Mouse (Mus musculus) liver, embryonic 14.5 days (tissue): ENCODE measurements at regions not wholly inside any gene's neighbourhood (a gene's known extent, or its start where the extent isn't known, plus 50 kb on each side); places are given as distances from the start of the nearest gene placed in this dataset.

ENCODE experiments used
- ATAC-seq: fragments of 200-750 bp; cut with Nextera tagmentation; 2 replicates; pipeline ENCODE4 v1.8.0; 2017; ENCODE audit warnings: moderate number of reproducible peaks, mild to moderate bottlenecking, moderate library complexity; ENCODE audit not compliant: insufficient read depth
- DNase-seq, 3 experiments: peaks; one replicate each; pipeline ENCODE4 v3.0.0-alpha.2; 2012 to 2013; ENCODE audit warnings: low read depth in 3 of 3, low spot score in 3 of 3
- H3K27ac ChIP-seq: fragments of 300-500 bp; sonication (generic); 2 replicates; pipeline ENCODE4 v1.5.1; 2014; ENCODE audit warnings: moderate library complexity, mild to moderate bottlenecking, control low read depth, inconsistent platforms
- H3K27me3 ChIP-seq: fragments of 300-500 bp; sonication (generic); 2 replicates; pipeline ENCODE4 v1.6.1; 2014; ENCODE audit warnings: mild to moderate bottlenecking, low read length, moderate library complexity; ENCODE audit not compliant: control insufficient read depth, insufficient read depth
- H3K36me3 ChIP-seq: fragments of 300-500 bp; sonication (generic); replicated peaks from 2 replicates; pipeline ENCODE4 v1.6.1; 2014; ENCODE audit warnings: low read depth; ENCODE audit not compliant: control insufficient read depth, insufficient read depth
- H3K4me1 ChIP-seq, 2 experiments: fragments of 200-500 bp in 1 of 2; fragments of 300-500 bp in 1 of 2; sonication (generic) in 1 of 2; replicated peaks; 2 replicates each; pipeline ENCODE4 v1.6.1; 2012 to 2014; ENCODE audit warnings: antibody characterized with exemption in 1 of 2, inconsistent platforms in 1 of 2, low read length in 1 of 2; ENCODE audit not compliant: control insufficient read depth in 2 of 2, insufficient read depth in 2 of 2
- H3K4me2 ChIP-seq: fragments of 300-500 bp; sonication (generic); 2 replicates; pipeline ENCODE4 v1.6.1; 2014; ENCODE audit warnings: low read depth, mild to moderate bottlenecking, control low read depth, moderate library complexity
- H3K4me3 ChIP-seq, 2 experiments: fragments of 200-500 bp in 1 of 2; fragments of 300-500 bp in 1 of 2; sonication (generic) in 1 of 2; 2 replicates each; pipeline ENCODE4 v1.5.1; 2012 to 2014; ENCODE audit warnings: low read depth in 2 of 2, low read length in 2 of 2, mild to moderate bottlenecking in 2 of 2, control low read depth in 1 of 2, inconsistent platforms in 1 of 2, moderate library complexity in 1 of 2; ENCODE audit not compliant: insufficient read depth in 1 of 2
- H3K9ac ChIP-seq: fragments of 300-500 bp; sonication (generic); replicated peaks from 2 replicates; pipeline ENCODE4 v1.6.1; 2014; ENCODE audit warnings: mild to moderate bottlenecking, control low read depth, moderate library complexity
- H3K9me3 ChIP-seq: fragments of 300-500 bp; sonication (generic); 2 replicates; pipeline ENCODE4 v1.6.1; 2016; ENCODE audit warnings: low read length, mixed read lengths; ENCODE audit not compliant: control insufficient read depth
- CTCF ChIP-seq: IDR thresholded peaks from 2 replicates; pipeline ENCODE4 v1.5.1; 2016; ENCODE audit warnings: antibody characterized with exemption, low read depth, control low read depth
- EP300 ChIP-seq: IDR thresholded peaks from 2 replicates; pipeline ENCODE4 v1.6.1; 2016; ENCODE audit warnings: antibody characterized with exemption, low read depth
- WGBS: fragments of 180-500 bp; shearing (Covaris S2); extraction: QIAGEN DNeasy Blood & Tissue Kit; methylation state at CpG from one replicate; pipeline ENCODE4 v1.1.7; 2014; ENCODE audit not compliant: insufficient replicate concordance; 5-methylcytosine and 5-hydroxymethylcytosine counted together

- Histone ChIP-seq H3K36me3 (no peaks in the 10 kb centered on the region), H3K27me3 (no peaks in the 10 kb centered on the region), H3K27ac (no peak overlapping the region), H3K4me2 (no peak overlapping the region), H3K4me1 (peaks cover 6 to 23% of the 10 kb centered on the region in 2 experiments; a peak in 3 of 4 replicates), H3K9me3 (no peaks in the 10 kb centered on the region), H3K9ac (no peak overlapping the region), H3K4me3 (no peak overlapping the region)
- TF ChIP-seq CTCF (no peak), EP300 (no peak)
- DNase-seq (no peak), ATAC-seq (no peak)
- 66% methylated on average over 11 of the region's 11 CpGs for WGBS
Measured at GRCm38 (mm10) chr12:79967491-79968255, 145.1 kb downstream of the Zfp36l1 start.

GRCm38 (mm10) chr12:79966621-79967490 lies 146.0 kb downstream of the Zfp36l1 start:
- H3K4me2 ChIP-seq, result no peak overlapping the region
- ATAC-seq (no peak), DNase-seq (no peak)
- H3K9ac ChIP-seq, result no peak overlapping the region
- peaks cover 6 to 23% of the 10 kb centered on the region in 2 experiments; a peak in 3 of 4 replicates for H3K4me1 ChIP-seq
- H3K36me3 ChIP-seq, result no peaks in the 10 kb centered on the region
- H3K27ac ChIP-seq, result no peak overlapping the region
- no peaks in the 10 kb centered on the region for H3K9me3 ChIP-seq
- 36% methylated on average over 12 of the region's 12 CpGs for WGBS
- TF ChIP-seq EP300, result no peak
- no peak for TF ChIP-seq CTCF
- H3K4me3 ChIP-seq, result no peak overlapping the region
- no peaks in the 10 kb centered on the region for H3K27me3 ChIP-seq

GRCm38 (mm10) chr12:79966289-79966615 lies 146.6 kb downstream of the Zfp36l1 start:
- Histone ChIP-seq H3K27me3 (no peaks in the 10 kb centered on the region), H3K36me3 (no peaks in the 10 kb centered on the region), H3K4me2 (peak overlapping the region; percentile 91), H3K4me1 (peaks cover 6 to 23% of the 10 kb centered on the region in 2 experiments; a peak in 3 of 4 replicates), H3K4me3 (no peak overlapping the region), H3K27ac (no peak overlapping the region), H3K9ac (no peak overlapping the region), H3K9me3 (no peaks in the 10 kb centered on the region)
- no peak for DNase-seq
- WGBS, result 31% methylated on average over 6 of the region's 6 CpGs
- TF ChIP-seq EP300, result no peak
- no peak for TF ChIP-seq CTCF
- no peak for ATAC-seq

GRCm38 (mm10) chr12:79965471-79966288 lies 147.1 kb downstream of the Zfp36l1 start:
- peak overlapping the region; percentile 91 for H3K4me2 ChIP-seq
- H3K36me3 ChIP-seq, result no peaks in the 10 kb centered on the region
- ATAC-seq (peak; percentile 56; the same call in 1 of the 2 replicates), DNase-seq (no peak)
- H3K9me3 ChIP-seq, result no peaks in the 10 kb centered on the region
- H3K9ac ChIP-seq, result peak overlapping the region; percentile 33
- H3K27ac ChIP-seq, result no peak overlapping the region
- no peaks in the 10 kb centered on the region for H3K27me3 ChIP-seq
- TF ChIP-seq CTCF, result no peak
- TF ChIP-seq EP300, result no peak
- WGBS, result 2% methylated on average over 46 of the region's 46 CpGs
- peak overlapping the region; percentile 17 to 58 for H3K4me3 ChIP-seq
- peaks cover 6 to 18% of the 10 kb centered on the region in 2 experiments; a peak in 3 of 4 replicates for H3K4me1 ChIP-seq
